Mouse (Mus musculus) myocyte (in vitro differentiated cells): ENCODE measurements around the gene Lrrc75a. TPM values are rescaled to one million over a fixed set of nuclear protein-coding genes. Genes with fewer than 3 reads are reported as not detected.

Source experiments
- H3K27me3 ChIP-seq: one replicate; pipeline ENCODE4 v1.6.1; 2011; ENCODE audit not compliant: control insufficient read depth, insufficient read depth, insufficient read length
- H3K36me3 ChIP-seq: one replicate; pipeline ENCODE4 v1.6.1; 2011; ENCODE audit not compliant: control insufficient read depth, insufficient read depth
- H3K4me2 ChIP-seq: one replicate; pipeline ENCODE4 v1.6.1; 2011; ENCODE audit warnings: low read depth, control low read depth
- H3K4me3 ChIP-seq: one replicate; pipeline ENCODE4 v1.5.1; 2011; ENCODE audit warnings: mild to moderate bottlenecking, control low read depth, moderate library complexity
- H3K79me2 ChIP-seq: one replicate; pipeline ENCODE4 v1.6.1; 2011; ENCODE audit not compliant: control insufficient read depth, insufficient read depth
- H3ac ChIP-seq: one replicate; pipeline ENCODE4 v1.6.1; 2011; ENCODE audit not compliant: control insufficient read depth, insufficient read length
- CEBPB ChIP-seq: IDR thresholded peaks from 2 replicates; pipeline ENCODE4 v1.6.1; 2011; ENCODE audit warnings: mild to moderate bottlenecking, moderate library complexity; ENCODE audit not compliant: poor library complexity, insufficient read depth, severe bottlenecking
- E2F4 ChIP-seq: IDR thresholded peaks from one replicate; pipeline ENCODE4 v1.6.1; 2011; ENCODE audit warnings: mild to moderate bottlenecking, control low read depth, moderate library complexity; ENCODE audit not compliant: insufficient read depth
- MAX ChIP-seq: IDR thresholded peaks from one replicate; pipeline ENCODE4 v1.6.1; 2011; ENCODE audit warnings: low read depth, mild to moderate bottlenecking, control low read depth
- MYOD1 ChIP-seq, 3 experiments: IDR thresholded peaks; one replicate each; pipeline ENCODE4 v1.6.1; 2011; ENCODE audit warnings: control low read depth in 2 of 3, low read depth in 2 of 3, mild to moderate bottlenecking in 2 of 3, moderate library complexity in 1 of 3; ENCODE audit not compliant: insufficient read length in 2 of 3, control insufficient read depth in 1 of 3
- MYOG ChIP-seq, 3 experiments: IDR thresholded peaks; one replicate each; pipeline ENCODE4 v1.6.1; 2011; ENCODE audit warnings: control low read depth in 2 of 3, low read depth in 2 of 3, mild to moderate bottlenecking in 2 of 3; ENCODE audit not compliant: insufficient read length in 2 of 3, control insufficient read depth in 1 of 3, insufficient read depth in 1 of 3
- POLR2A ChIP-seq: IDR thresholded peaks from one replicate; pipeline ENCODE4 v1.6.1; 2011; ENCODE audit warnings: low read depth, mild to moderate bottlenecking, control low read depth, moderate library complexity; ENCODE audit not compliant: insufficient read length
- POLR2AphosphoS2 ChIP-seq: IDR thresholded peaks from one replicate; pipeline ENCODE4 v1.6.1; 2011; ENCODE audit warnings: low read depth, control low read depth; ENCODE audit not compliant: insufficient read length
- REST ChIP-seq: IDR thresholded peaks from one replicate; pipeline ENCODE4 v1.6.1; 2011; ENCODE audit warnings: mild to moderate bottlenecking, control low read depth, moderate library complexity; ENCODE audit not compliant: insufficient read depth, insufficient read length
- SRF ChIP-seq: IDR thresholded peaks from one replicate; pipeline ENCODE4 v1.6.1; 2011; ENCODE audit warnings: low read depth; ENCODE audit not compliant: control insufficient read depth, insufficient read length
- TCF12 ChIP-seq: IDR thresholded peaks from one replicate; pipeline ENCODE4 v1.6.1; 2011; ENCODE audit warnings: mild to moderate bottlenecking, control low read depth; ENCODE audit not compliant: poor library complexity, insufficient read depth, severe bottlenecking
- TCF3 ChIP-seq: IDR thresholded peaks from one replicate; pipeline ENCODE4 v1.6.1; 2011; ENCODE audit warnings: low read depth, control low read depth; ENCODE audit not compliant: insufficient read length
- USF1 ChIP-seq: IDR thresholded peaks from one replicate; pipeline ENCODE4 v1.6.1; 2011; ENCODE audit warnings: low read depth, mild to moderate bottlenecking, control low read depth, moderate library complexity
- polyA plus RNA-seq: library from polyadenylated mRNA; unstranded; fragments of >200 nt; fragmentation: generic; extraction: Trizol; gene quantifications from one replicate; pipeline ENCODE4 v1.2.1, GENCODE M21; 2012; ENCODE audit warnings: missing spikeins

Gene Lrrc75a
- polyA plus RNA-seq, result 19.5 TPM

DNA sequence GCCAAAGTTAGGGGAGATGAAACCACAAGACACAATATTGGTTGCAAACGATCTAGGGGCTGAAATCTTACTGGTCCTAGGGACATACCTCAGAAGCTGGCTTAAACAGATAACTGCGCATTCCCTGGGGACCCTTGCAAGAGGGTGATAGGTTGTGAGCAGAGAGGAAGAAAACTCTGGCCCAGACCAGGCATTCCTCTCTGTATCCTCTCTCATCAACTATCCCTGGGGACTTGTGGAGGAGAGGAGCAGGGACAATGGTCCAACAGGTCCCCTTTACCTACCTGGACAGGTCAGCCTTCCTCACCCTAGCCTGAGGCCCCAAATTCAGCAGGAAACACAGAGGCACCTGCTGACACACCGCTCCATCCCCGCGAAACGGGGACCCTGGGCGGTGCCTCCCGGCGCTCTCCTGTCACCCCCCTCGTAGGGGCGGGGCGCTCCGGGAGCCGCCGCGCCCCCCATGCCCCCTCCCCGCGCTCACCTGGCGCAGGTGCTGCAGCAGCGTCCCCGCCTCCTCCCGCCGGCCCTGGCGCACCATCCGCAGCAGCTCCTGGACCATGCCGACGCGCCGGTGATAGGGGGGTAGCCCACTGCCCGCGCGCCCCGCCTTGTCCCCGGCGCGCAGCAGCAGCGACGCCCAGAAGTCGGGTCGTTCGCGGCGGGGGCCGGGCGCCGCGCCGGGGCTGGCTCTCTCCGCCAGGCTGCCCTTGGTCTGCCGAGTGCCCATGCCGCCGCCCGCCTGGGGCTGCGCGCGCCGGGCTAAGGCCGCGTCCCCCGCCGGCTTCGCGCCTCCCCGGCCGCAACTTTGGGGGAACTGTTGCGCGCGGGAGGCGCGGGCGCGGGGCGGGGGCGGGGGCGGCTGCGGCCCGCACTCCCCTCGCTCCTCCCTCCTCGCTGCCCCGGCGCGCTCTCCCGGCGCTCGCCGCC is at the start of gene Lrrc75a:
Lrrc75a (minus strand) TSS at position 863 of the 930 bp plus-strand sequence.
- H3K4me2 ChIP-seq, result peak within 1 kb of the TSS; percentile 73
- peak; percentile 52 for TF ChIP-seq POLR2A
- TF ChIP-seq USF1, result no peak
- TF ChIP-seq CEBPB, result no peak

DNA sequence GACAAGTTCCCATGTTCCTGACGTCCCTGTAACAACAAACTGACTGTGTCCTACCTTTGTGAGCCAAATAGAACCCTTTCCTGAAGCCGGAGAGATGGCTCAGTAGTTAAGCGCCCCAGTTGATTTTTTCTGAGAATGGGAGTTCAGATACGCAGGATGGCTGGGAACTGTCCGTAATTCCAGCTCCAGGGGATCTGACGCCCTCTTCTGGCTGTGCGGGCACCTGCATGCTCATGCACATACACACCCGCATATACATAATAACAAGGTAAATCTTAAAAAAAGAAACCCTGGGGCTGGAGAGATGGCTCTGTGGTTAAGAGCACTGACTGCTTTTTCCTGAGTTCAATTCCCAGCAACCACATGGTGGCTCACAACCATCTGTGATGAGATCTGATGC is 46.8 kb upstream of the Lrrc75a start:
- H3ac ChIP-seq, result no peak overlapping the region
- no peaks in the 10 kb centered on the region for H3K27me3 ChIP-seq
- H3K79me2 ChIP-seq, result no peaks in the 10 kb centered on the region
- no peaks in the 10 kb centered on the region for H3K36me3 ChIP-seq
- TF ChIP-seq MAX (no peak), POLR2A (no peak), MYOD1 (IDR thresholded peaks at IDR 0.05; ENCODE audit: control insufficient read depth in 1 of 3, insufficient read length in 2 of 3, low read depth in 2 of 3) (no peak), TCF12 (no peak), POLR2AphosphoS2 (no peak), TCF3 (no peak)
- no peak overlapping the region for H3K4me2 ChIP-seq
- no peak overlapping the region for H3K4me3 ChIP-seq

More for the DNA sequence above, at the start of gene Lrrc75a:
- Histone ChIP-seq H3K79me2 (peaks cover 13% of the 10 kb centered on the region), H3K36me3 (no peaks in the 10 kb centered on the region), H3ac (peak within 1 kb of the TSS; percentile 83), H3K27me3 (no peaks in the 10 kb centered on the region), H3K4me3 (peak within 1 kb of the TSS; percentile 27)

DNA sequence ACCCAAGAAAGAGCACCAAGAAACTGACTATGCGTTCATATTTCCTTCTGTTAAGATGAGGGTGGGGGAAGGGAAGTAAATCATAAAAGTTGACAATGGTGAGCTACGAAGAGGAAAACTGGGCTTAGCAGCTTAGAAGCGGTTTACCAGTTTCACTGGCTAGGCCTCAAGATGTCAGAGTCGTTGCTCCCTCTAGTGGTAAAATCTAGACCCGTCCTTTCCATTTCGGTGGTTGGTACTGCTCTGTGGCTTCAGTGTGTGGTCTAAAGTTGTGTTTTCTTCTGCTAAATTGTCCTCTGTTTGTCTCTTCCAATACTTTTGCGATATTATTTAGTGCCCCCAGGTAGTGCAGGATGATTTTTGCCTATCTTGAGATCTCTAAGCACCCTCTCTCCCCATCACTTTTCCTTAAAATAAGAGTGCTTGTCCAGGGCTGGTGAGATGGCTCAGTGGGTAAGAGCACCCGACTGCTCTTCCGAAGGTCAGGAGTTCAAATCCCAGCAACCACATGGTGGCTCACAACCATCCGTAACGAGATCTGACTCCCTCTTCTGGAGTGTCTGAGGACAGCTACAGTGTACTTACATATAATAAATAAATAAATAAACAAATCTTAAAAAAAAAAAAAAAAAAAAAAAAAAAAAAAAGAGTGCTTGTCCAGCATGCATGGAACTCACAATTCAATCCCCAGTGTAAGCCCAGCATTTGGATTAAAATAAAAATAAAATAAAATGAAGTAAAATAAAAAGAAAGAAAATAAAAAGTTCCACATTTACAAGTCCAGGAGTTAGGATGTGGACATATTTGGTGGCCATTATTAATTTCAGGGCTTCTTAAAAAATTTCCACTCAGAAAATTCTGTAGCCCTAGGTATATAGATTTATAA is 45.2 kb upstream of the Lrrc75a start:
- no peak overlapping the region for H3ac ChIP-seq
- H3K27me3 ChIP-seq, result no peaks in the 10 kb centered on the region
- no peaks in the 10 kb centered on the region for H3K36me3 ChIP-seq
- no peak overlapping the region for H3K4me3 ChIP-seq
- H3K4me2 ChIP-seq, result no peak overlapping the region
- H3K79me2 ChIP-seq, result no peaks in the 10 kb centered on the region
- TF ChIP-seq MAX (no peak), TCF3 (no peak), CEBPB (no peak), POLR2A (no peak), USF1 (no peak), MYOG (IDR thresholded peaks at IDR 0.05; ENCODE audit: control insufficient read depth in 1 of 3, insufficient read depth in 1 of 3, insufficient read length in 2 of 3, low read depth in 2 of 3) (no peak), MYOD1 (IDR thresholded peaks at IDR 0.05; ENCODE audit: control insufficient read depth in 1 of 3, insufficient read length in 2 of 3, low read depth in 2 of 3) (no peak), POLR2AphosphoS2 (no peak), REST (no peak), SRF (no peak), TCF12 (no peak), E2F4 (no peak)

DNA sequence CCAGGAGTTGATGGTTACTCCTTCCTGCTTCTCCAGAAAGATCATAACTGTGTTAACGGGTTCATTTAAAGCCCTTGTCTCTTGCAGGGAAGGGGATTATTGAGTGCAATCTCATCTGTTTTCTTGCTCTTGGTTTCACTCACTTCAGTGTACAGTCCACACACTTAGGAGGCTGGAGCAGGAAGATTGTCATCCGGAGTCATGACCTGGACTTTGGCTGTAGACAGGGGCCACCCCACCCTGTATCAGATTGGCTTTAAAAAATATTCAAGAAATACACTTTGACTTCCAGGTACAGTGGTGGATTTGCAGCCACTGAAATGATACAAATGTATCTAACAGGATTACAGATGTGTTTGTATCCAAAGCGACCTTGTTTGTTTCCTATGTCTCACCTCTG is 43.3 kb upstream of the Lrrc75a start:
- no peaks in the 10 kb centered on the region for H3K79me2 ChIP-seq
- no peaks in the 10 kb centered on the region for H3K27me3 ChIP-seq
- no peak overlapping the region for H3ac ChIP-seq
- H3K4me3 ChIP-seq, result no peak overlapping the region
- H3K36me3 ChIP-seq, result no peaks in the 10 kb centered on the region
- TF ChIP-seq MAX (no peak), POLR2A (no peak), MYOD1 (IDR thresholded peaks at IDR 0.05; ENCODE audit: control insufficient read depth in 1 of 3, insufficient read length in 2 of 3, low read depth in 2 of 3) (no peak), REST (no peak), CEBPB (no peak), POLR2AphosphoS2 (no peak), MYOG (IDR thresholded peaks at IDR 0.05; ENCODE audit: control insufficient read depth in 1 of 3, insufficient read depth in 1 of 3, insufficient read length in 2 of 3, low read depth in 2 of 3) (no peak), TCF12 (no peak), E2F4 (no peak), TCF3 (no peak), USF1 (no peak), SRF (no peak)
- no peak overlapping the region for H3K4me2 ChIP-seq
